Comparison of ENCODE assay signal across 9 mouse cellular contexts in genomic region chr5:52476826-52477225, GRCm38 (mm10). TPM values are rescaled to one million over a fixed set of nuclear protein-coding genes. Genes with fewer than 3 reads are reported as not detected.
A peak's percentile ranks its signal among the peaks of the same experiment; 100 is the strongest.
DNase-seq lines count a peak whose midpoint lies in the region; ATAC-seq lines count a peak whose summit lies in the region.
"Had no signal": no experiment of that assay in that cellular context is flagged by ENCODE, and none has a peak within 500 bp of the region (broad histone marks: within the 10 kb centered on the region; RNA-seq: fewer than 3 reads in every experiment).

No protein-coding gene starts in this region.

- peaks cover 19% of the 10 kb centered on the region for H3K4me1 ChIP-seq in forebrain, embryonic 12.5 days
- peaks cover 15% of the 10 kb centered on the region for H3K4me1 ChIP-seq in intestine, embryonic 14.5 days (replicated peaks; ENCODE audit: control insufficient read depth, insufficient read depth, low read length)
- H3K4me1 ChIP-seq in midbrain, embryonic 16.5 days (ENCODE audit: control insufficient read depth, insufficient read depth, low read length) = peaks cover 17% of the 10 kb centered on the region

- no peaks in the 10 kb centered on the region; the same call in 1 of the 2 replicates for H3K9me3 ChIP-seq in forebrain, embryonic 12.5 days
- 0 out of 2 replicates have a peak, but pooled peaks cover 7% of the 10 kb centered on the region for H3K9me3 ChIP-seq in intestine, embryonic 14.5 days (ENCODE audit: control insufficient read depth, low read length)
- H3K9me3 ChIP-seq in midbrain, embryonic 16.5 days (replicated peaks; ENCODE audit: control insufficient read depth, low read length, poor library complexity, severe bottlenecking) = no peaks in the 10 kb centered on the region

- peak overlapping the region; percentile 72 for H3K4me2 ChIP-seq in forebrain, embryonic 12.5 days
- H3K4me2 ChIP-seq in intestine, embryonic 14.5 days (ENCODE audit: low read length) = peak overlapping the region; percentile 71
- H3K4me2 ChIP-seq in midbrain, embryonic 16.5 days (ENCODE audit: low read length) = peak overlapping the region; percentile 78

- peak; percentile 15 for DNase-seq in kidney, adult 18-20 months
- no peak for DNase-seq in kidney, adult 9 months
- DNase-seq in intestine, embryonic 14.5 days (ENCODE audit: low spot score) = no peak
- DNase-seq in adrenal gland, adult 18-20 months (ENCODE audit: low spot score in 2 of 2) = no peak
- DNase-seq in left cerebral cortex, adult 11 months (ENCODE audit: low spot score) = no peak
- no peak for DNase-seq in T-cell, adult 2 months (ENCODE audit: low spot score)

- peak; percentile 61; the same call in 1 of the 2 replicates for ATAC-seq in forebrain, embryonic 12.5 days (ENCODE audit: low FRiP score)
- ATAC-seq in intestine, embryonic 14.5 days (replicated peaks; ENCODE audit: low FRiP score, low TSS enrichment, low read depth) = no peak
- ATAC-seq in midbrain, embryonic 16.5 days = peak; percentile 65

- H3K4me3 ChIP-seq in forebrain, embryonic 12.5 days (replicated peaks) = peak overlapping the region; percentile 39
- peak overlapping the region; percentile 44 for H3K4me3 ChIP-seq in intestine, embryonic 14.5 days (ENCODE audit: low read depth, low read length)
- peak overlapping the region; percentile 44 for H3K4me3 ChIP-seq in midbrain, embryonic 16.5 days (ENCODE audit: low read depth, low read length)
- H3K4me3 ChIP-seq: erythroblast, embryonic 14.5 days had no signal

- peak overlapping the region; percentile 45; the same call in 1 of the 2 replicates for H3K9ac ChIP-seq in forebrain, embryonic 12.5 days
- H3K9ac ChIP-seq in intestine, embryonic 14.5 days (ENCODE audit: low read length) = peak overlapping the region; percentile 49
- H3K9ac ChIP-seq in midbrain, embryonic 16.5 days (ENCODE audit: low read depth, low read length) = peak overlapping the region; percentile 58

- 11% methylated on average over 7 of the region's 7 CpGs for WGBS in forebrain, embryonic 12.5 days
- WGBS in intestine, embryonic 14.5 days = 5% methylated on average over 7 of the region's 7 CpGs
- 5% methylated on average over 7 of the region's 7 CpGs for WGBS in midbrain, embryonic 16.5 days

- no peaks in the 10 kb centered on the region for H3K36me3 ChIP-seq in forebrain, embryonic 12.5 days (replicated peaks)
- H3K36me3 ChIP-seq in intestine, embryonic 14.5 days (ENCODE audit: control insufficient read depth, insufficient read depth, low read length) = no peaks in the 10 kb centered on the region
- H3K36me3 ChIP-seq in midbrain, embryonic 16.5 days (ENCODE audit: control insufficient read depth, insufficient read depth, low read length) = no peaks in the 10 kb centered on the region

- peak overlapping the region; percentile 57; the same call in 1 of the 2 replicates for H3K27ac ChIP-seq in forebrain, embryonic 12.5 days
- H3K27ac ChIP-seq in intestine, embryonic 14.5 days (ENCODE audit: low read depth) = peak overlapping the region; percentile 77
- H3K27ac ChIP-seq in midbrain, embryonic 16.5 days (ENCODE audit: low read length) = 0 out of 2 replicates have a peak overlapping the region, but pooled peaks have one; percentile 51

- 0 out of 2 replicates have a peak, but pooled peaks cover 4% of the 10 kb centered on the region for H3K27me3 ChIP-seq in forebrain, embryonic 12.5 days
- no peaks in the 10 kb centered on the region for H3K27me3 ChIP-seq in intestine, embryonic 14.5 days (replicated peaks; ENCODE audit: control insufficient read depth, insufficient read depth, low read length)
- H3K27me3 ChIP-seq in midbrain, embryonic 16.5 days (ENCODE audit: control insufficient read depth, insufficient read depth, low read depth, low read length) = no peaks in the 10 kb centered on the region

RNA-seq across cellular contexts. Expression of gene Ccdc149, which starts 5.5 kb away (rescaled TPM):
- 5.5 and 5.9 TPM in 2 replicates for polyA plus RNA-seq in forebrain, embryonic 12.5 days (2016; fragmentation: Nextera tagmentation; extraction: Ambion mirVana)
- 3.0 and 3.7 TPM in 2 replicates for polyA plus RNA-seq in intestine, embryonic 14.5 days (2014; fragmentation: Nextera tagmentation; extraction: Ambion mirVana)
- polyA plus RNA-seq in midbrain, embryonic 16.5 days (2015; fragmentation: Nextera tagmentation; extraction: Ambion mirVana) = 15.1 and 15.4 TPM in 2 replicates
- 1 to 10 TPM; 6.2 to 6.8 TPM for total RNA-seq in adrenal gland, adult 18-20 months (2021)
- polyA plus RNA-seq: erythroblast, embryonic 14.5 days had no signal
